Mouse (Mus musculus) kidney, postnatal 14 days (tissue): ENCODE measurements around the gene Psme3.

ENCODE experiments used
- DNase-seq: peaks from one replicate; pipeline ENCODE4 v3.0.0; 2022; ENCODE audit warnings: mixed read lengths

Psme3 gene

GRCm38 (mm10) chr11:101315665-101316500 is at the start of gene Psme3:
TSS of gene Psme3 (plus strand) at chr11:101316213.
- DNase-seq: peak; percentile 95

GRCm38 (mm10) chr11:101269577-101270116 is 46.4 kb upstream of the Psme3 start:
- DNase-seq: no peak

DNA sequence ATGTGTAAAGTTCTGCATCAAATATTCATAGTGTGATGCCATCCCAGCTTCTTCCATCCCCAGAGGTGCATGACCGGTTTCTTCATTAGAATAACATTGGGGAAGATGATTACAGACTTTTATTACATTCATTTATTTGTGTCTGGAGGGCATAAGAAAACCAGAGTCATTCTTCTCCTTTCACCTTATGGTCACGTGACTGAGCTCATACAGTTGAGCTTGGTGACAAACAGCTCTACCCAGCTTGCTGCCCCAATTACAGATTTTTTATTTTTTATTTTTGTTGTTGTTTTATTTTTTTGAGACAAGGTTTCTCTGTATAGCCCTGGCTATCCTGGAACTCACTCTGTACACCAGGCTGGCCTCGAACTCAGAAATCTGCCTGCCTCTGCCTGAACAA is 43.6 kb upstream of the Psme3 start:
- DNase-seq: no peak

DNA sequence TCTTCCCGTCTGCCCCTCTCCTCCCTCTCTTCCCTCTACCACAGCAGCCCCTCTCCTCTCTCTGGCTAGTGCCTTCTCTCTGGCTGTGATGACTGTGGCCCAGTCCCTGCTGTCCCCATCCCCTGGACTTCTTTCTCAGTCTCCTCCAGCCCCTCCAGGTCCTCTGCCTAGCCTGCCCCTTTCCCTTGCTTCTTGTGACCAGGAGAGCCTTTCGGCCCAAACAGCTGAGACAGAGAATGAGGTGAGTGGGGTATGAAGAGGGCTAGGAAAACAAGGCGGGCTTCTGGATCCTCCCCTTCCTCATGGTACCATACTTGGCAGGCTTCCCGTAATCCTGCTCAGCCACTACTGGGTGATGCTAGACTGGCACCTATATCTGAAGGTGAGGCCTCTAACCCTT is 40.7 kb upstream of the Psme3 start:
- no peak for DNase-seq

DNA sequence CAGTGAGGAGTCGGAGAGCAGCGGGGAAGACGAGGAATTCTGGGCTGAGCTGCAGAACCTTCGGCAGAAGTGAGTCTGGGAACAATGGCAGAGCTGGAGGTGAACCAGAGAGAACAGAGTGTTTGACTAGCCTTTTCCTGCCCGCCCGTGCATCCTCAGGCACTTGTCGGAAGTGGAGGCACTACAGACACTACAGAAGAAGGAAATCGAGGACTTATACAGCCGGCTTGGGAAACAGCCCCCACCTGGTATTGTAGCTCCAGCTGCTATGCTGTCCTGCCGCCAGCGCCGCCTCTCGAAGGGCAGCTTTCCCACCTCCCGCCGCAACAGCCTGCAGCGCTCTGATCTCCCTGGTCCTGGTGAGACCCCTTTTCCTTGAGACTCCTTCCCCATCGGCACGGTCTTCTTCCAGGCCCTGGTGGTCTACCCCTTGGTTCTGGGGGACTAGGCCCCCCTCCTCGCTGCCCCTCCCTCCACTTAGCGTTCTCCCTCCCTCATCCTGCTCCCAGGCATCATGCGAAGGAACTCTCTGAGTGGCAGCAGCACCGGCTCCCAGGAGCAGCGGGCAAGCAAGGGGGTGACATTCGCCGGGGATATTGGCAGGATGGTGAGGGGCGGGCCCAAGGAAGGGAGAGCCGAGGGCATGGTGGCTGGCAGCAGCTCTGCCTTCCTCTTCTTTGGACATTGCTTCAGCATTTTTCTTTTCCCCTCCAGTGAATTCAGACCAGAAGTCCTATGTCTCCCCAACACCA is 39.5 kb upstream of the Psme3 start:
- no peak for DNase-seq

DNA sequence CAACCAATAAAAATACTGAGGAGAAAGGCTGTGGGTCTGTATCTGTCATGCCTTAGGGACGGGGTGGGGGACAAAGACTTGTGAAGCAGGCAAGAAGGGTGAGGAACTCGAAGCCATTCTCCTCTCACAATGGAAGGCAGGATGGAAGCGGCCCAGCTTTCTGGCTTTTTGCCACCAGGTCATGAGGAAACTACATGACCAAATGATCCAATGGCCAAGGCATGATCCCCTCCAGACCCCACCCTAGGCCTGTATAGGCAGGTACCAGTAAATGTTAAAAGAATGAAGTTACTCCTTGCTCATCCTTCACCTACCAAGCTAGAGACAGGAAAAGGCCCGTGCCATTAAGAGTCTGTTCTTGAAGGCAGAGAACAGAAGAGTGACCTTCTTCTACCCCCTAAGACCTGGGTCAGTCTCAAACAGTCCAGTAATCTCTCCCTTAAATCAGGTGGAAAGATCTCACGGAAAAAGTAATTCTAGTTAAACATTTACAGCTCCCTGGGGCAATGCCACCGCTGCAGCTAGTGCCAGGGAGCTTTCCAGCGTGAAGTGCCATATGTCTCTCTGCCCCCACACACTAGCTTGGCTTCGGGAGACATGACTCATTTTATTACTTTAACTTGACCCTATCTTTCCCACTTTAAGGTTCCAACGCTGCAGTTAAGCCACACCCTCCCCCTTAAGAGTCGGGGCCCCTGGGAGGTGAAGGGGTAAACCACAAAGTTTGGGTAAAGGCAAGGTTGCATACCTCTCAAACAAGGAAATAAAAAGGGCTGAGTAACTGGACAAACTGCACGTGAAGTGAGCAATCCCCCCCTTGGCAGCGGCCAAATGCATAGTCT is 38.4 kb upstream of the Psme3 start:
- DNase-seq: peak; percentile 89

- peak; percentile 93 for DNase-seq
Measured at GRCm38 (mm10) chr11:101278223-101279192, 37.5 kb upstream of the Psme3 start, which contains the start of the genes Cntd1 and Coa3. TSS of gene Cntd1 (plus strand) at chr11:101279012. TSS of gene Coa3 (minus strand) at chr11:101279114.

DNA sequence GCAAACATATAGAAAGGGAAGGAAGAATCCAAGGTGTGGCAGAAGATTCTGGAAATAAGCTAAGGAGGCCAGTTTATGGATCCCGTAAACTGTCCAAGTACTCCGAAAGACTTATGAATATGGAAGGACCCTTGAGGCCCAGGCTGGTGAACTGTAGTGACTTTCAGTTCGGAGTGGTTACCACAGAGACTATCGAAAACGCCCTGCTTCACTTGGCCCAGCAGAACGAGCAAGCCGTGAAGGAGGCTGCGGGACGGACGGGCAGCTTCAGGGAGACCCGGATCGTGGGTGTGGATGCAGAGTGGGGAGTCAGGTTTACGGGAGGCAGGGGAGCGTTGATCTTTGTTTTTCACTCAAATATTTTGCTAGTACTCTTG is 36.8 kb upstream of the Psme3 start:
- no peak for DNase-seq

- DNase-seq: no peak
Measured at GRCm38 (mm10) chr11:101280837-101281236, 35.2 kb upstream of the Psme3 start.

DNA sequence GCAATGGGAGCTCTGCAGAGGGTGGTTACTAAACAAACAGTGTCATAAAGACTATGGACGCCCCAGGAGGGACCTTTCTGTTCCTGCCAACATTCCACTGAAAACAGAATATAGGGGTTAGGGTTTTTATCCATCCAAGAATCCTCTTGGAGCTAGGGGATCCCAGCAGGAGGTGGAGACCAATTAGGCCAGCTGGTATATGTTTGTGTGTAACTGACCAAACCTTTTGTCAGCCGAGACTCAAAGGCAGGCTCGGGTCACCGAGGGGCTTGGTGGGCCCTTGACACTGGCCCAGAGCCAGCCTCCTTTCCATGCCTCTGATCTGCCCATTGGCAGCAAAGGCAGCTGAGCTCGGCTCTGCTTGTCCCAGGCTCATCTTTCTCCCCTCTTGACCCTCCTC is 33.1 kb upstream of the Psme3 start:
- no peak for DNase-seq

- DNase-seq: peak; percentile 69
Measured at GRCm38 (mm10) chr11:101283805-101284204, 32.2 kb upstream of the Psme3 start.

DNA sequence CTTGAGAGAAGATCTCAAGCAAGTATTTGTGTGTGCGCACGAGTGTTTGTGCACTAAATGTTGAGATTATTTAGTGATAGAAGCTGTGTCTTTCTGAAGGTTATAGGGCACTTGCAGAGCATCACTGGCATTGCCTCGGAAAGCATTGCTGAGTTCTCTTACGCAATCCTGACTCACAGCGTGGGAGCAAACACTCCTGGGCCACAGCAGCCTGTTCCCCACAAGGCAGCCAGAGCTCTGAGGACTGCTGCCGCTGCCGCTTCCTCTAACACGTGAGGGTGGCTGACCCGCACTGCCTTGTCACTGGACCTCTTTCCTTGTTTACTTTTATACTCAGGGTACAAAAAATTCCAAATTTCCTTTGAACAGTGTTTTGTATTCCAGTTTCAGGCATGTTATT is 28.7 kb upstream of the Psme3 start:
- no peak for DNase-seq

- no peak for DNase-seq
Measured at GRCm38 (mm10) chr11:101291231-101291630, 24.8 kb upstream of the Psme3 start.

DNA sequence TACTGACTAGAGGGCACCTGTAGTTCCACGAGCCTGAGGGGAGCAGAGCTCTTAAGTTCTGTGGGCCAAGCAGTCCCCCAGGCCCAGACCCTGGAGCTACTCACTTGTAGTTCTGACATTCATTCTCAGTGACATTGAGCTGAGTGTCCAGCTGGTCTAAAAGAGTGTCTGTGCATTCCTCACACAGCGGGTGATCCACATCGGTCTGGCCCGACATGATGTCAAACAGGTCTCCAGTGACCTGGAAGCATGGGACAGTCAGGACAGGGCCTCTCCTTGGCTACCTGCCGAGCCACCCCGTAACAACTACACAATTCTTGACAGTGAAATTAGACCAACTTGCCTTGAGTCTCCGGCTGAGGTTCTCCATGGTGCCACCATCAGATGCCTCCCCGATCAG is 20.8 kb upstream of the Psme3 start:
- DNase-seq: no peak

DNA sequence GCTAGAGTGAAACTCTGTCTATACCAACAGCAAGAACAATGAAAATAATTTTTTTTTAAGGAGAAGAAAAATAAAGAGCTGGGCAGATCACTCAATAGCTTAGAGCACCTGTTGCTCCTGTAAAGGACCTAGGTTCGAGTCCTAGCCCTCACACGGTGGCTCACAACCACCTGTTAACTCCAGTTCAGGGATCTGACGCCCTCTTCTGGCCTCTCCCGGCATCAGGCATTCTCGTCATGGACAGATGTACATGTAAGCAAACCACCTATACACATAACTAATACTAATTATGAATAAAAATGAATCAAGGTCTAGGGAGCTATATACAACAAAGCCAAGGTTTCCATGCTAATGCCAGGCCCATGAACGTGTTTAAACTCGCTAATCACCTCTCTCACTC is 15.1 kb upstream of the Psme3 start:
- no peak for DNase-seq

DNA sequence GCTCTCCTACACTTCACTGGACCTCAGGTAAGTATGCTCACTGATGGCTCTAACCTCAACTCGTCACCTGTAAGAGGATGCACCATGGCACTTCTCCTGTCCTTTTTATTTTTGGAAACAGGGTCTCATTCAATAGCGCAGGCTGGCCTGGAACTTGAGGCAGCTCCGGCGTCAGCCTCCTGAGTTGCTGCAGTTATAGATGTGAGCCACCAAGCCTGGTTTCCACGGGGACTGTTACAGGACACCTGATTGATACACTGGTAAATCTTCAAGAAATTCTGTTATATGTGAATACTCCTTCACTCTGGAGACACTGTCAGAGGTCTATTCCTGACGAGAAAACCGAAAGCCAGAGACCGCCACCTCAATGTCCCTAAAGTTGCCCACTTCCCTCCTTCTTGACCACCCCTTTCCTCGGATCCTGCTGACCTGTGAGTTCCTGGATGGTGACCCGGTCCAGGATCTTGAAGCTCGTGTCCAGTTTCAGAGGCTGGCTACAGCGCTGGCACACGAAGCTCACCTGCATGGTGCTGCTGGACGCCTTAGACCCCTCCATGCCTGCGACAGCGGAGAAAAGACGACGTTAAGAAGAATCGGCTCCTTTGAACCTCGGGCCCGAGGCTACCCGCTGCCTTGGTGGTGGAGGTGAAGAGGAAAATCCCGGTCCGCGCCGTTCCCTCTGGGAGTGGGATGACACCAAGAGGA is 14.6 kb upstream of the Psme3 start:
- DNase-seq: no peak

DNA sequence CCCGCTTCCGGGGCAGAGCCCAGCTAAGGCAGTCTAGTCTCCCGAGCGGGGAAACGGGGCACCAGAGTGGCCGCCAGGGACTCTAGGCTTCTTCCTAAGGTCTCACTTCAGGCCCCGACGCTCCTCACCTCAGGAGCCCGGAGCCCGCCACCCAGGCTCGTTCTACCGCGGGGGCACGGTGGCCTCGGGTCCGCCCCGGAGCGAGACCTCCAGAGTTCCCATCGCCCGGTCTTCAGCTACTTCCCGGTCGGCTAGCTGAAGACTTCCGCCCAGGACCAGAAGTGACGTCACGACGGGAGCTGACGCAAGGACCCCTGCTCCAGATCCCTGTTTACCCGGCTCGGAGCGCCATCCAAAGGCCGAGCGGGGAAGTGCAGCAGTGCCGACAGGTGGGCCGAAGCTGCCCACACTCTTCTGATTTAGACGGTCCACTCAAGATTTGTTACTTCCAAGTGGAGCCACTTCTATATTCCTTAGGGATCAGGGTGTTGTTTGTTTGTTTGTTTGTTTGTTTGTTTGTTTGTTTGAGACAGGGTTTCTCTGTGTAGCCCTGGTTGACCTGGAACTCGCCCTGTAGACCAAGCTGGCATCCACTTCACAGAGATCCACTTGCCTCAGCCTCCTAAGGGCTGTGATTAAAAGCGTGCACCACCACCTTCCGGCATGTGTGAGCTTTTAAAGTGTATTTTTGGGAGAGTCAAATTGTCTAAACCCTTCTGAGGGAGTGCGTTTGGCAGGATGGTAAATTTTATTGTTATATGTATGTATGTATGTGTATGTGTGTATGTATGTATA is 13.8 kb upstream of the Psme3 start, which contains the start of gene Becn1:
Becn1 (minus strand) TSS at position 283 of the 795 bp plus-strand sequence.
- peak; percentile 97 for DNase-seq

DNA sequence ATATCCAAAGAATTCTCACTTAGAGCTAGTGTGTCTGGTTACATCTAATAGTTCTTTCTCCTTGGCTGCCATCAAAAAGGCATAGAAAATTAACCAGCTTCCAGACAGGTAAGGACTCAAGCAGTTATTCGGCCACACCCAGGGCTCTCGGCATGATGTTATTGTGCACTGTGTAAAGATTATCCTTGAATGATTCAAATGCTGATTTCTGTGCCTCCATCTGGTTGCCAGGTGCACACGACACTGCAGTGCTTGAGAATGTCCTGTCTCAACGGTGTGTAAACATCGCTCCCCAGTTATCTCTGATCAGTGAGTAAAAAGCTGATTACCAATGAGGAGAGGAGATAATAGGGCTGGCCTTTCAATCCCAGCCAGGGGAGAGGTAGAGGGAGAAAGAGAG is 8.3 kb upstream of the Psme3 start:
- DNase-seq: no peak

DNA sequence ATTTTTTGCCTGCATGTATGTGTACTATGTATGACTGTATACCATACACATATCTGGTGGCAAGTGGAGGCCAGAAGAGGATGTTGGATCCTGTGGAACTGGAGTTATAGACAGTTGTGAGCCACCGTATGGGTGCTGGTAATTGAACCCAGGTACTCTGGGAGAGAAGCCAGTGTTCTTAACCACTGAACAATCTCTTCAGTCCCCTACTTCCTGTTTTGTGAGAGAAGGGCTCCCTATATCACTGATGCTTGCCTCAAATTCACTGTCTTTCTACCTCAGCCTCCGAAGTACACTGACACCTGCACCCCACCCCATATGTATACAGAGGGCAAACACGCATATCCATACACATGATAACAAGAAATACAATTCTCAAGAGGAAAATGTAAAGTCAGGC is 4.9 kb upstream of the Psme3 start:
- no peak for DNase-seq

DNA sequence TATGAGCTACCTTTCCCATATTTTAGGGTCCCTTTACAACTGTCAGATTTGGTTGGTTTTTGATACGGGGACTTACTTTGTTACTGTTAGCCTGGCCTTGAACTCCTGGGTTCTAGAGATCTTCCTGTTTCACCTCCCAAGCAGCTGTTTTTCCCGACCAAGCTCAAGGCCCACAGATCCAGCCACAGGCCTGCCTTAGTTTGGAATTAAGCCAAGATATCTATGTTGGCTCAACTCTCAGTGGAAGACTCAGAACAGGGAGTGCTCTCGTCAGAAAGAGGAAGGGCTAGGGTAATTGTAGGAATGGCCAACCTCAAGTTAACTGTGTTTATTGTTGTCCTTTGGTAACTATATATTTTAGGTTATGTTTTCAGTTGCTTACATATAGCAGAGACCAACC is 3.9 kb upstream of the Psme3 start:
- no peak for DNase-seq
